Mouse (Mus musculus) liver, embryonic 14.5 days (tissue): ENCODE measurements around the gene Bcat1. TPM values are rescaled to one million over a fixed set of nuclear protein-coding genes. Genes with fewer than 3 reads are reported as not detected.

Source experiments
- ATAC-seq: fragments of 200-750 bp; cut with Nextera tagmentation; 2 replicates; pipeline ENCODE4 v1.8.0; 2017; ENCODE audit warnings: moderate number of reproducible peaks, mild to moderate bottlenecking, moderate library complexity; ENCODE audit not compliant: insufficient read depth
- DNase-seq, 3 experiments: peaks; one replicate each; pipeline ENCODE4 v3.0.0-alpha.2; 2012 to 2013; ENCODE audit warnings: low read depth in 3 of 3, low spot score in 3 of 3
- H3K27ac ChIP-seq: fragments of 300-500 bp; sonication (generic); 2 replicates; pipeline ENCODE4 v1.5.1; 2014; ENCODE audit warnings: moderate library complexity, mild to moderate bottlenecking, control low read depth, inconsistent platforms
- H3K27me3 ChIP-seq: fragments of 300-500 bp; sonication (generic); 2 replicates; pipeline ENCODE4 v1.6.1; 2014; ENCODE audit warnings: mild to moderate bottlenecking, low read length, moderate library complexity; ENCODE audit not compliant: control insufficient read depth, insufficient read depth
- H3K36me3 ChIP-seq: fragments of 300-500 bp; sonication (generic); replicated peaks from 2 replicates; pipeline ENCODE4 v1.6.1; 2014; ENCODE audit warnings: low read depth; ENCODE audit not compliant: control insufficient read depth, insufficient read depth
- H3K4me1 ChIP-seq, 2 experiments: fragments of 200-500 bp in 1 of 2; fragments of 300-500 bp in 1 of 2; sonication (generic) in 1 of 2; replicated peaks; 2 replicates each; pipeline ENCODE4 v1.6.1; 2012 to 2014; ENCODE audit warnings: antibody characterized with exemption in 1 of 2, inconsistent platforms in 1 of 2, low read length in 1 of 2; ENCODE audit not compliant: control insufficient read depth in 2 of 2, insufficient read depth in 2 of 2
- H3K4me2 ChIP-seq: fragments of 300-500 bp; sonication (generic); 2 replicates; pipeline ENCODE4 v1.6.1; 2014; ENCODE audit warnings: low read depth, mild to moderate bottlenecking, control low read depth, moderate library complexity
- H3K4me3 ChIP-seq, 2 experiments: fragments of 200-500 bp in 1 of 2; fragments of 300-500 bp in 1 of 2; sonication (generic) in 1 of 2; 2 replicates each; pipeline ENCODE4 v1.5.1; 2012 to 2014; ENCODE audit warnings: low read depth in 2 of 2, low read length in 2 of 2, mild to moderate bottlenecking in 2 of 2, control low read depth in 1 of 2, inconsistent platforms in 1 of 2, moderate library complexity in 1 of 2; ENCODE audit not compliant: insufficient read depth in 1 of 2
- H3K9ac ChIP-seq: fragments of 300-500 bp; sonication (generic); replicated peaks from 2 replicates; pipeline ENCODE4 v1.6.1; 2014; ENCODE audit warnings: mild to moderate bottlenecking, control low read depth, moderate library complexity
- H3K9me3 ChIP-seq: fragments of 300-500 bp; sonication (generic); 2 replicates; pipeline ENCODE4 v1.6.1; 2016; ENCODE audit warnings: low read length, mixed read lengths; ENCODE audit not compliant: control insufficient read depth
- CTCF ChIP-seq: IDR thresholded peaks from 2 replicates; pipeline ENCODE4 v1.5.1; 2016; ENCODE audit warnings: antibody characterized with exemption, low read depth, control low read depth
- EP300 ChIP-seq: IDR thresholded peaks from 2 replicates; pipeline ENCODE4 v1.6.1; 2016; ENCODE audit warnings: antibody characterized with exemption, low read depth
- WGBS: fragments of 180-500 bp; shearing (Covaris S2); extraction: QIAGEN DNeasy Blood & Tissue Kit; methylation state at CpG from one replicate; pipeline ENCODE4 v1.1.7; 2014; ENCODE audit not compliant: insufficient replicate concordance; 5-methylcytosine and 5-hydroxymethylcytosine counted together
- polyA plus RNA-seq, 2 experiments: library from polyadenylated mRNA; depleted of rRNA in 1 of 2; stranded (reverse) in 1 of 2; unstranded in 1 of 2; fragments of >200 nt; fragmentation: Nextera tagmentation in 1 of 2; extraction: Ambion mirVana in 1 of 2; gene quantifications; 2 replicates each; pipeline versions ENCODE4 v1.2.1 to v1.2.3; 2012 to 2014

The Bcat1 gene
- polyA plus RNA-seq, 2 experiments = 0.06 to 0.51 TPM

DNA sequence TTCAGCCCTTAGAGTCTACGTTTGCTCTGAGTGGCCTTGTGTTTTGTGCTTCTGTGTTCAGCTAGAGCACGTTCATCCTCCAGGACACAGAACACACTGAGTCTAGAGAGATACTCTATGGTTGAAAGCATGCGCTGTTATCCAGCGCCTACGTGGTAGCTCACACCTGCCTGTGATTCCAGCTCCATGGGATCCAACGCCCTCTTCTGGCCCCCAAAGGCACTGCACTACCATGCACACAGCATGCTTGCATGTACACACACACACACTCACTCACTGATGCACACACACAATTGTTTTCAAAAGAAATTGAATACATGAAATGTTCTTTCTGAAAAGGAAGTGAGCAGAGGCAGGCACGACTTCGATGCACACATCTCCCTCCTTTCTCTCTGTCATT, 112.8 kb downstream of the Bcat1 start:
- peak; percentile 60 for TF ChIP-seq CTCF
- TF ChIP-seq EP300 = no peak
- no peaks in the 10 kb centered on the region for H3K36me3 ChIP-seq
- no peak for DNase-seq
- peaks cover 0 to 2% of the 10 kb centered on the region in 2 experiments; a peak in 1 of 4 replicates for H3K4me1 ChIP-seq
- no peak for ATAC-seq
- 67% methylated on average over 8 of the region's 8 CpGs for WGBS
- no peaks in the 10 kb centered on the region for H3K9me3 ChIP-seq
- H3K27me3 ChIP-seq = no peaks in the 10 kb centered on the region
- H3K4me2 ChIP-seq = no peak overlapping the region
- H3K27ac ChIP-seq = no peak overlapping the region
- H3K9ac ChIP-seq = no peak overlapping the region
- no peak overlapping the region for H3K4me3 ChIP-seq

DNA sequence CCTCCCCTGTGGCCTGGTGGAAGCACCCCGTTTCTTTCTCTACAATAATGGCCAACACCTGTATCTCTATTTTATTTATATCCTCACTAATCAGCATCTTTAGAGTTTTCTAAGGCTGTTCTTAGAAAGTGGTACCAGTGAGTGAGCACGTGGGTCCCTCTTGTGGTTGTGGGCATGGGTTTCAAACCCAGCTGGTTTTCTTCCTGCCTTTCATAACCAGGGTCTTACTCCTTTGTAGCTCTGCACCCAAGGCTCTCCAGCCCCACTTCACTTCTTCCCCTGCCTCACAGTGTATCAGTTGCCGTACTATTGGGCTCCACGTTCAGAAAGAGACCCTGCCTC, 114.0 kb downstream of the Bcat1 start:
- ATAC-seq = no peak
- Histone ChIP-seq H3K9me3 (no peaks in the 10 kb centered on the region), H3K4me1 (no peaks in the 10 kb centered on the region), H3K4me2 (no peak overlapping the region), H3K27me3 (no peaks in the 10 kb centered on the region), H3K27ac (no peak overlapping the region), H3K36me3 (no peaks in the 10 kb centered on the region), H3K4me3 (no peak overlapping the region), H3K9ac (no peak overlapping the region)
- DNase-seq = no peak
- 46% methylated on average over 4 of the region's 4 CpGs for WGBS
- TF ChIP-seq EP300 = no peak
- TF ChIP-seq CTCF = no peak

DNA sequence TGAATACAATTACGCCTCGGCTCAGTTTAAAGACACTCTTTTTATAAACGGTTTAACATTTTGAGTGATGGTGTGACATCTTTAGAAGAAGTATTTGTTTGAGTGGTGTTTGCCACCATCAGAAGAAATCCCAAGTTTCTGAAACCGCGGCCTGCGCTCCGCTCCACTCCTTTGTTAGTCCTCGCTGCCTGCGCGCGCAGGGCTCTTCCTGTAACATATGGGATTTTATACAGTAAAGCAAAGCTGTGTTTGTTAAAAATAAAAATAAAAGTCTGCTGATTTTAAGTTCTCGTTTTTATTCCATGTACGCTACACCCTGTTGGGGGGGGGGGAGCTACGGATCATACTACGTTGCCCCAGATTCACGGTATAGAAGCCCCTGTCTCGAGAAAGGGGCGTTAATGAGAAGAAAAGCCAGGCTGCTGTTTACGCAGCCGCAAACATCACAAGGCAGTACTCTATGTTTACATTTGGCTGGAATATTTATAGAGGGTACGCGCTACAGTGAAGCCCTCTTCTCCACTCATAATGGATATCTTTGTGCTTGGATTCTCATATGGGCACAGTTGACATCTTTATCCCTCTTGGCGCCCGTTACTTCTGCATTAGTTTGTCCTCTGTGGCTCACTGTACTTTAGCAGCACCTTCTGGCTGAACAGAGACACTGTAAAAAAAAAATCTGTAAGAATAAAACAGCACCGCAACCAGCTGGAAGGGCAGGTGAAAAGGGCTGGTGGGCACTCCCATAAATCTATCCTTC, 114.6 kb downstream of the Bcat1 start:
- no peak overlapping the region for H3K9ac ChIP-seq
- no peak for TF ChIP-seq EP300
- TF ChIP-seq CTCF = no peak
- H3K4me1 ChIP-seq = no peaks in the 10 kb centered on the region
- no peak overlapping the region for H3K27ac ChIP-seq
- ATAC-seq (no peak), DNase-seq (no peak)
- no peak overlapping the region for H3K4me3 ChIP-seq
- 76% methylated on average over 25 of the region's 25 CpGs for WGBS
- no peaks in the 10 kb centered on the region for H3K9me3 ChIP-seq
- H3K4me2 ChIP-seq = no peak overlapping the region
- H3K27me3 ChIP-seq = no peaks in the 10 kb centered on the region
- H3K36me3 ChIP-seq = no peaks in the 10 kb centered on the region

DNA sequence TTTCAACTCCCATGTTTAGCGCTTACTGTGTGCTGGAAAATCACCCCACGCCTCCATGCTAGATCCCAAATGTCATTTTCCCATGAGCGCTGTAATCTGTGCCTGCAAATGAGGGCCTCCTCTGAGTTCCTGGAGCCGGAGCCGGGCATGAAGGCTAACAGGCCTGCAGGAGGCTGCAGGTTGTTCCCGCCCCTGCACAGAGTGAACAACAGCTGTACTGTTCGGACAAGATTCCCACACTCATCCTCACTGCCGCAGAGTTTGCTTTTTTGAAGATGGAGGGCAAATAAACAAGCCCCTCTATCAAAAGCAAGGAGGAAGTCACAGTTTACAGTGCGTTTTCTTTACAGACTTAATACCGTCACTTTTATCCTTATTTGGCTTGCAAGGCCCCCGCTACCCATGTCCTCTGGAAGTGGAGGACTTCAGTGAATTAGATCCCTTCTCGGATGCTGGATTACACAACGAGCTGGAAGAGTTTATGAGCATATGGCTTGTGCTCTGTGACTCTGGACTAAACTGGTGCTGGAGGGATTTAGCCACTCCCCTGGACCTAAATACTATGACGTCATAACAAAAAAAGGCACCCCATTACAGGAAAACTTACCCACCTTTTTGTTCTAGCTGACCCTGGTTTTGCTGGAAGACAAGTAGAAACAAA, 120.0 kb downstream of the Bcat1 start:
- DNase-seq (no peak), ATAC-seq (no peak)
- H3K9me3 ChIP-seq = no peaks in the 10 kb centered on the region
- H3K27ac ChIP-seq = no peak overlapping the region
- no peak overlapping the region for H3K4me2 ChIP-seq
- H3K36me3 ChIP-seq = no peaks in the 10 kb centered on the region
- no peaks in the 10 kb centered on the region for H3K4me1 ChIP-seq
- H3K9ac ChIP-seq = no peak overlapping the region
- H3K27me3 ChIP-seq = no peaks in the 10 kb centered on the region
- H3K4me3 ChIP-seq = no peak overlapping the region
- 65% methylated on average over 14 of the region's 14 CpGs for WGBS
- TF ChIP-seq CTCF (no peak), EP300 (no peak)

DNA sequence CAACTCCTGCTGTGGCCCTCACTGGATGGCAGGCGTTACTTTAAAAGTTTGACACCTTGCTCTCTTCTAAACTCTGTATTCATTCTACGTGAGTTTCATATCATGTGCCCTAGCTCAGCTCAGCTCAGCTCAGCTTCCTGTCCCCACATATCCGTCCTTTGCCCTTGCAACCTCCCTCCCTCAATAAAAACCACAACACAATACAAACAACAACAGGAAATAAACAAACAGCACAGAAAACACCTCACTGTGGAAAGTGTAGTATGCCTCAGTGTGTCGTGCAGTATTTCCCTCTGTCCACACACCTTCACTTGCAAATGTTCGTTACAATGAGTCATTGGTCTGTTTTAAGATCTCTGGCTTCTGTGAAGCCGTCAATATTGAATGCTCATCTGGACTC, 123.1 kb downstream of the Bcat1 start:
- ATAC-seq = no peak
- Histone ChIP-seq H3K9ac (no peak overlapping the region), H3K4me2 (no peak overlapping the region), H3K4me3 (no peak overlapping the region), H3K4me1 (no peaks in the 10 kb centered on the region), H3K36me3 (no peaks in the 10 kb centered on the region), H3K9me3 (no peaks in the 10 kb centered on the region), H3K27ac (no peak overlapping the region), H3K27me3 (no peaks in the 10 kb centered on the region)
- 61% methylated on average over 6 of the region's 6 CpGs for WGBS
- TF ChIP-seq EP300 (no peak), CTCF (no peak)
- DNase-seq = no peak
